Mouse (Mus musculus): ENCODE results near the gene Pcnp.
"Not testable (repeated sequence)": the region's sequence is repeated elsewhere in the genome, so short reads cannot be mapped to it uniquely, and the experiment has no call there.

Gene Pcnp

GRCm38 (mm10) chr16:55964126-55964949, 65.2 kb downstream of the Pcnp start:
- DNase-seq: peak in 1 of 2 experiments; percentile 37

- DNase-seq: not testable (repeated sequence)
Measured at GRCm38 (mm10) chr16:55963068-55963467, 66.5 kb downstream of the Pcnp start.
